Mouse (Mus musculus) ES-Bruce4 (cell line): Measurements from ENCODE around the gene Zscan25. TPM values are rescaled to one million over a fixed set of nuclear protein-coding genes. Genes with fewer than 3 reads are reported as not detected.
A peak's percentile ranks its signal among the peaks of the same experiment; 100 is the strongest.
"Not testable (repeated sequence)": the region's sequence is repeated elsewhere in the genome, so short reads cannot be mapped to it uniquely, and the experiment has no call there.

Experiments
- H3K27ac ChIP-seq: 2 replicates; pipeline ENCODE4 v1.5.1; 2012; ENCODE audit warnings: low read length, inconsistent platforms; ENCODE audit not compliant: insufficient read depth
- H3K27me3 ChIP-seq: 2 replicates; pipeline ENCODE4 v1.6.1; 2012; ENCODE audit warnings: mild to moderate bottlenecking, low read length, inconsistent platforms; ENCODE audit not compliant: control insufficient read depth, poor library complexity, insufficient read depth, severe bottlenecking
- H3K36me3 ChIP-seq: 2 replicates; pipeline ENCODE4 v1.6.1; 2012; ENCODE audit warnings: inconsistent platforms, mild to moderate bottlenecking, low read length, moderate library complexity; ENCODE audit not compliant: control insufficient read depth, poor library complexity, insufficient read depth, severe bottlenecking
- H3K4me1 ChIP-seq: one replicate; pipeline ENCODE4 v1.8.1; 2011; ENCODE audit warnings: low read length; ENCODE audit not compliant: control insufficient read depth, insufficient read depth
- H3K4me3 ChIP-seq: 2 replicates; pipeline ENCODE4 v1.5.1; 2011; ENCODE audit warnings: low read depth, mild to moderate bottlenecking, low read length
- H3K9ac ChIP-seq: 2 replicates; pipeline ENCODE4 v1.6.1; 2012; ENCODE audit warnings: low read depth, mild to moderate bottlenecking, inconsistent platforms; ENCODE audit not compliant: poor library complexity, severe bottlenecking
- H3K9me3 ChIP-seq: replicated peaks from 2 replicates; pipeline ENCODE4 v1.6.1; 2012; ENCODE audit warnings: mild to moderate bottlenecking, low read length, inconsistent platforms; ENCODE audit not compliant: control insufficient read depth, poor library complexity, insufficient read depth, severe bottlenecking
- CTCF ChIP-seq: IDR thresholded peaks from one replicate; pipeline ENCODE4 v1.8.1; 2011; ENCODE audit warnings: low read depth, low read length
- EP300 ChIP-seq: IDR thresholded peaks from 2 replicates; pipeline ENCODE4 v1.6.1; 2011; ENCODE audit warnings: low read depth, low read length; ENCODE audit not compliant: insufficient read depth
- POLR2A ChIP-seq: IDR thresholded peaks from one replicate; pipeline ENCODE4 v1.8.1; 2011; ENCODE audit warnings: low read length; ENCODE audit not compliant: insufficient read depth
- polyA plus RNA-seq: library from polyadenylated mRNA; stranded (reverse); fragments of >200 nt; gene quantifications from 2 replicates; pipeline ENCODE4 v1.2.4, GENCODE M21; 2011; ENCODE audit warnings: low read depth; ENCODE audit not compliant: missing spikeins, insufficient read depth, insufficient read length

Zscan25 gene
- 7.7 and 13.5 TPM in 2 replicates for polyA plus RNA-seq

GRCm38 (mm10) chr5:145280371-145281143 lies at the start of gene Zscan25:
Gene Zscan25, plus strand, starts transcription at chr5:145280500.
- TF ChIP-seq CTCF, result no peak
- peak; percentile 89 for TF ChIP-seq POLR2A
- TF ChIP-seq EP300, result peak; percentile 44; the same call in 1 of the 2 replicates
- peak within 1 kb of the TSS; percentile 85 for H3K9ac ChIP-seq
- H3K4me3 ChIP-seq, result peak within 1 kb of the TSS; percentile 83
- H3K36me3 ChIP-seq, result peaks cover 15% of the 10 kb centered on the region; the same call in 1 of the 2 replicates
- H3K9me3 ChIP-seq, result no peaks in the 10 kb centered on the region
- no peaks in the 10 kb centered on the region for H3K4me1 ChIP-seq
- peak within 1 kb of the TSS; percentile 75 for H3K27ac ChIP-seq
- H3K27me3 ChIP-seq, result no peaks in the 10 kb centered on the region

GRCm38 (mm10) chr5:145230641-145231040 lies 49.7 kb upstream of the Zscan25 start:
- 0 out of 2 replicates have a peak overlapping the region, but pooled peaks have one; percentile 24 for H3K4me3 ChIP-seq
- TF ChIP-seq CTCF (no peak), EP300 (no peak), POLR2A (no peak)
- no peaks in the 10 kb centered on the region for H3K27me3 ChIP-seq
- H3K36me3 ChIP-seq, result peaks cover 28% of the 10 kb centered on the region
- H3K4me1 ChIP-seq, result no peaks in the 10 kb centered on the region
- peak overlapping the region; percentile 88 for H3K9ac ChIP-seq
- H3K9me3 ChIP-seq, result no peaks in the 10 kb centered on the region
- H3K27ac ChIP-seq, result peak overlapping the region; percentile 76

GRCm38 (mm10) chr5:145231367-145231871 lies 48.9 kb upstream of the Zscan25 start, which contains the start of gene Zfp655:
Gene Zfp655, plus strand, starts transcription at chr5:145231715.
- peaks cover 33% of the 10 kb centered on the region for H3K36me3 ChIP-seq
- H3K9me3 ChIP-seq, result no peaks in the 10 kb centered on the region
- peak within 1 kb of the TSS; percentile 76 for H3K27ac ChIP-seq
- TF ChIP-seq POLR2A, result peak; percentile 92
- peak; percentile 91 for TF ChIP-seq EP300
- TF ChIP-seq CTCF, result no peak
- H3K4me3 ChIP-seq, result peak within 1 kb of the TSS; percentile 79
- H3K27me3 ChIP-seq, result no peaks in the 10 kb centered on the region
- peak within 1 kb of the TSS; percentile 88 for H3K9ac ChIP-seq
- no peaks in the 10 kb centered on the region for H3K4me1 ChIP-seq

GRCm38 (mm10) chr5:145231893-145232411 lies 48.3 kb upstream of the Zscan25 start:
- Histone ChIP-seq H3K4me1 (no peaks in the 10 kb centered on the region), H3K36me3 (peaks cover 38% of the 10 kb centered on the region)
- no peak for TF ChIP-seq POLR2A
- TF ChIP-seq CTCF, result no peak
- no peak for TF ChIP-seq EP300

GRCm38 (mm10) chr5:145234636-145235035 lies 45.7 kb upstream of the Zscan25 start:
- H3K4me3 ChIP-seq, result no peak overlapping the region
- H3K27me3 ChIP-seq, result no peaks in the 10 kb centered on the region
- H3K36me3 ChIP-seq, result peaks cover 64% of the 10 kb centered on the region
- no peak overlapping the region for H3K27ac ChIP-seq
- TF ChIP-seq CTCF (peak; percentile 44), EP300 (no peak), POLR2A (no peak)
- H3K9me3 ChIP-seq, result no peaks in the 10 kb centered on the region
- no peaks in the 10 kb centered on the region for H3K4me1 ChIP-seq
- no peak overlapping the region for H3K9ac ChIP-seq

More at GRCm38 (mm10) chr5:145231893-145232411, 48.3 kb upstream of the Zscan25 start:
- Histone ChIP-seq H3K27ac (no peak overlapping the region), H3K9ac (peak overlapping the region; percentile 88), H3K9me3 (no peaks in the 10 kb centered on the region), H3K4me3 (peak overlapping the region; percentile 79), H3K27me3 (no peaks in the 10 kb centered on the region)

- Histone ChIP-seq H3K36me3 (peaks cover 41% of the 10 kb centered on the region), H3K9ac (no peak overlapping the region), H3K27me3 (no peaks in the 10 kb centered on the region), H3K4me3 (no peak overlapping the region), H3K9me3 (peaks cover 5% of the 10 kb centered on the region), H3K4me1 (no peaks in the 10 kb centered on the region), H3K27ac (no peak overlapping the region)
- no peak for TF ChIP-seq CTCF
- TF ChIP-seq POLR2A, result no peak
- no peak for TF ChIP-seq EP300
These were observed 30.8 kb upstream of the Zscan25 start for GRCm38 (mm10) chr5:145249520-145249919.

- not testable (repeated sequence) for H3K4me1 ChIP-seq, H3K9ac ChIP-seq, H3K27me3 ChIP-seq, H3K36me3 ChIP-seq, H3K9me3 ChIP-seq, H3K27ac ChIP-seq, H3K4me3 ChIP-seq
These were observed 6.7 kb upstream of the Zscan25 start for GRCm38 (mm10) chr5:145273568-145273967.
